Mouse (Mus musculus) stomach, adult 2 months (tissue): ENCODE data around the gene Cd160. TPM values are rescaled to one million over a fixed set of nuclear protein-coding genes. Genes with fewer than 3 reads are reported as not detected.

Experiments used
- polyA plus RNA-seq: library from polyadenylated mRNA; depleted of rRNA; stranded (reverse); fragments of >200 nt; gene quantifications from 2 replicates; pipeline ENCODE4 v1.2.3, GENCODE M21; 2012; rRNA removed

The Cd160 gene
- 0.11 TPM in 1 of 2 replicates, not detected in the other for polyA plus RNA-seq

GRCm38 (mm10) chr3:96828984-96829383 lies at the start of gene Cd160, which contains the start of gene Pdzk1:
Gene Cd160, minus strand, starts transcription at chr3:96829351.
Gene Pdzk1, plus strand, starts transcription at chr3:96829284.

Other genes with a start within 250 kb of the Cd160 start
- 4.2 and 4.9 TPM in 2 replicates for gene Polr3gl, start 235.2 kb downstream of the Cd160 start, polyA plus RNA-seq
- gene Ankrd34a, start 232.7 kb downstream of the Cd160 start, polyA plus RNA-seq: 0.85 and 1.1 TPM in 2 replicates
- gene Lix1l, start 228.2 kb downstream of the Cd160 start, polyA plus RNA-seq: 4.0 and 6.1 TPM in 2 replicates
- 0.35 and 0.47 TPM in 2 replicates for gene Rbm8a, start 199.4 kb downstream of the Cd160 start, polyA plus RNA-seq
- 7.7 and 11.7 TPM in 2 replicates for gene Pex11b, start 194.0 kb downstream of the Cd160 start, polyA plus RNA-seq
- gene Gm42957, start 193.9 kb downstream of the Cd160 start, polyA plus RNA-seq: 0.04 TPM in 1 of 2 replicates, not detected in the other
- 0.46 and 1.5 TPM in 2 replicates for gene Itga10, start 183.8 kb downstream of the Cd160 start, polyA plus RNA-seq
- gene Ankrd35, start 159.2 kb downstream of the Cd160 start, polyA plus RNA-seq: 2.9 and 3.7 TPM in 2 replicates
- gene Pias3, start 133.0 kb downstream of the Cd160 start, polyA plus RNA-seq: 20.9 and 23.0 TPM in 2 replicates
- 4.9 and 6.6 TPM in 2 replicates for gene Nudt17, start 120.8 kb downstream of the Cd160 start, polyA plus RNA-seq
- 7.7 and 8.8 TPM in 2 replicates for gene Polr3c, start 101.7 kb downstream of the Cd160 start, polyA plus RNA-seq
- gene Rnf115, start 101.7 kb downstream of the Cd160 start, polyA plus RNA-seq: 3.2 and 3.8 TPM in 2 replicates
- not detected in 2 replicates for gene Pdzk1, start 67 bp downstream of the Cd160 start, polyA plus RNA-seq
- 0.61 and 0.68 TPM in 2 replicates for gene Gja5, start 75.3 kb upstream of the Cd160 start, polyA plus RNA-seq
- gene Gpr89, start 76.0 kb upstream of the Cd160 start, polyA plus RNA-seq: 3.2 and 3.5 TPM in 2 replicates
- gene Gja8, start 96.7 kb upstream of the Cd160 start, polyA plus RNA-seq: not detected in 2 replicates